ENCODE assay signal across 8 mouse cellular contexts in genomic region chr1:14506831-14507690, GRCm38 (mm10).
DNase-seq lines count a peak whose midpoint lies in the region; ATAC-seq lines count a peak whose summit lies in the region.

No protein-coding gene starts in this region.

- H3K27ac ChIP-seq in kidney, embryonic 16.5 days (ENCODE audit: low read length): no peak overlapping the region
- peak overlapping the region; percentile 90 for H3K27ac ChIP-seq in embryonic facial prominence, embryonic 12.5 days
- H3K27ac ChIP-seq in hindbrain, embryonic 16.5 days (ENCODE audit: low read depth, low read length): no peak overlapping the region
- H3K27ac ChIP-seq in midbrain, embryonic 12.5 days (replicated peaks): no peak overlapping the region

- H3K9me3 ChIP-seq in kidney, embryonic 16.5 days (ENCODE audit: low read length): no peaks in the 10 kb centered on the region
- H3K9me3 ChIP-seq in embryonic facial prominence, embryonic 12.5 days: no peaks in the 10 kb centered on the region
- H3K9me3 ChIP-seq in hindbrain, embryonic 16.5 days (ENCODE audit: control insufficient read depth, low read length): no peaks in the 10 kb centered on the region
- H3K9me3 ChIP-seq in midbrain, embryonic 12.5 days: no peaks in the 10 kb centered on the region

- H3K27me3 ChIP-seq in kidney, embryonic 16.5 days (ENCODE audit: insufficient read depth, low read length): peaks cover 44% of the 10 kb centered on the region
- peaks cover 12% of the 10 kb centered on the region; the same call in 1 of the 2 replicates for H3K27me3 ChIP-seq in embryonic facial prominence, embryonic 12.5 days
- peaks cover 22% of the 10 kb centered on the region for H3K27me3 ChIP-seq in hindbrain, embryonic 16.5 days (replicated peaks; ENCODE audit: control insufficient read depth, insufficient read depth, low read length)
- peaks cover 75% of the 10 kb centered on the region for H3K27me3 ChIP-seq in midbrain, embryonic 12.5 days

- DNase-seq in kidney, adult 11 months: no peak
- DNase-seq in frontal cortex, postnatal 36 days (ENCODE audit: low spot score in 2 of 2): no peak
- DNase-seq in urinary bladder, postnatal 14 days (ENCODE audit: low spot score): no peak
- DNase-seq in layer of hippocampus, postnatal 36 days: no peak

- H3K4me3 ChIP-seq in kidney, embryonic 16.5 days (ENCODE audit: low read length): peak overlapping the region; percentile 48
- H3K4me3 ChIP-seq in embryonic facial prominence, embryonic 12.5 days: peak overlapping the region; percentile 48
- peak overlapping the region; percentile 41 for H3K4me3 ChIP-seq in hindbrain, embryonic 16.5 days (ENCODE audit: low read length)
- peak overlapping the region; percentile 46 for H3K4me3 ChIP-seq in midbrain, embryonic 12.5 days

- peak overlapping the region; percentile 48 for H3K9ac ChIP-seq in kidney, embryonic 16.5 days (replicated peaks; ENCODE audit: low read length)
- peak overlapping the region; percentile 63 for H3K9ac ChIP-seq in embryonic facial prominence, embryonic 12.5 days
- 0 out of 2 replicates have a peak overlapping the region, but pooled peaks have one; percentile 3 for H3K9ac ChIP-seq in hindbrain, embryonic 16.5 days (ENCODE audit: low read depth, low read length)
- peak overlapping the region; percentile 37 for H3K9ac ChIP-seq in midbrain, embryonic 12.5 days (replicated peaks)

- peak; percentile 80 for ATAC-seq in kidney, embryonic 16.5 days (ENCODE audit: low FRiP score, low TSS enrichment)
- 0 out of 2 replicates have a peak, but pooled peaks have one; percentile 17 for ATAC-seq in embryonic facial prominence, embryonic 12.5 days (ENCODE audit: insufficient number of reproducible peaks, insufficient read depth, low FRiP score, low TSS enrichment)
- peak; percentile 69 for ATAC-seq in hindbrain, embryonic 16.5 days
- peak; percentile 7; the same call in 1 of the 2 replicates for ATAC-seq in midbrain, embryonic 12.5 days (ENCODE audit: low FRiP score, low read depth)

- no peaks in the 10 kb centered on the region for H3K36me3 ChIP-seq in kidney, embryonic 16.5 days (ENCODE audit: insufficient read depth, low read length)
- H3K36me3 ChIP-seq in embryonic facial prominence, embryonic 12.5 days: no peaks in the 10 kb centered on the region
- H3K36me3 ChIP-seq in hindbrain, embryonic 16.5 days (ENCODE audit: control insufficient read depth, insufficient read depth, low read length): no peaks in the 10 kb centered on the region
- H3K36me3 ChIP-seq in midbrain, embryonic 12.5 days: no peaks in the 10 kb centered on the region

- peak overlapping the region; percentile 67 for H3K4me2 ChIP-seq in kidney, embryonic 16.5 days (replicated peaks; ENCODE audit: low read depth, low read length)
- peak overlapping the region; percentile 90 for H3K4me2 ChIP-seq in embryonic facial prominence, embryonic 12.5 days (replicated peaks)
- peak overlapping the region; percentile 71 for H3K4me2 ChIP-seq in hindbrain, embryonic 16.5 days (ENCODE audit: low read length)
- peak overlapping the region; percentile 77 for H3K4me2 ChIP-seq in midbrain, embryonic 12.5 days (replicated peaks)

- 2% methylated on average over 34 of the region's 36 CpGs for WGBS in kidney, embryonic 16.5 days
- WGBS in embryonic facial prominence, embryonic 12.5 days: 2% methylated on average over 34 of the region's 36 CpGs
- 6% methylated on average over 33 of the region's 36 CpGs for WGBS in hindbrain, embryonic 16.5 days
- 1% methylated on average over 33 of the region's 36 CpGs for WGBS in midbrain, embryonic 12.5 days

- peaks cover 13% of the 10 kb centered on the region for H3K4me1 ChIP-seq in kidney, embryonic 16.5 days (ENCODE audit: insufficient read depth, low read length)
- H3K4me1 ChIP-seq in embryonic facial prominence, embryonic 12.5 days: peaks cover 39% of the 10 kb centered on the region
- peaks cover 6% of the 10 kb centered on the region for H3K4me1 ChIP-seq in hindbrain, embryonic 16.5 days (ENCODE audit: control insufficient read depth, insufficient read depth, low read depth, low read length)
- peaks cover 29% of the 10 kb centered on the region for H3K4me1 ChIP-seq in midbrain, embryonic 12.5 days

Comparison
In these comparisons a context has a peak if more than half of its experiments do, and no peak if none do; other contexts are left out.
1. ATAC-seq: peak in every context shown above with its lines; median percentile 80 in kidney, embryonic 16.5 days; 69 in hindbrain, embryonic 16.5 days; 17 in embryonic facial prominence, embryonic 12.5 days; 7 in midbrain, embryonic 12.5 days.
2. H3K9ac ChIP-seq: peak in every context shown above with its lines; median percentile 63 in embryonic facial prominence, embryonic 12.5 days; 48 in kidney, embryonic 16.5 days; 37 in midbrain, embryonic 12.5 days; 3 in hindbrain, embryonic 16.5 days.